Mouse (Mus musculus) embryonic facial prominence, embryonic 11.5 days (tissue): ENCODE measurements around the gene Tmem120a. TPM values are rescaled to one million over a fixed set of nuclear protein-coding genes. Genes with fewer than 3 reads are reported as not detected.

ENCODE experiments used
- ATAC-seq: fragments of 200-750 bp; cut with Nextera tagmentation; replicated peaks from 2 replicates; pipeline ENCODE4 v1.8.0; 2017; ENCODE audit warnings: low read depth; ENCODE audit not compliant: insufficient number of reproducible peaks, low FRiP score, low TSS enrichment
- DNase-seq: peaks from one replicate; pipeline ENCODE4 v3.0.0-alpha.2; 2015; ENCODE audit warnings: low spot score
- H3K27ac ChIP-seq: fragments of 300-500 bp; sonication (generic); replicated peaks from 2 replicates; pipeline ENCODE4 v1.5.1; 2014; ENCODE audit warnings: mild to moderate bottlenecking, low read depth, low read length, control low read depth
- H3K27me3 ChIP-seq: fragments of 300-500 bp; sonication (generic); 2 replicates; pipeline ENCODE4 v1.6.1; 2014; ENCODE audit warnings: mild to moderate bottlenecking, low read length, moderate library complexity, mixed read lengths; ENCODE audit not compliant: control insufficient read depth, insufficient read depth
- H3K36me3 ChIP-seq: fragments of 300-500 bp; sonication (generic); replicated peaks from 2 replicates; pipeline ENCODE4 v1.6.1; 2014; ENCODE audit warnings: low read depth, mild to moderate bottlenecking, low read length, moderate library complexity, mixed read lengths; ENCODE audit not compliant: control insufficient read depth, insufficient read depth
- H3K4me1 ChIP-seq: fragments of 300-500 bp; sonication (generic); 2 replicates; pipeline ENCODE4 v1.6.1; 2014; ENCODE audit warnings: low read length, mixed read lengths; ENCODE audit not compliant: control insufficient read depth, insufficient read depth
- H3K4me2 ChIP-seq: fragments of 300-500 bp; sonication (generic); 2 replicates; pipeline ENCODE4 v1.6.1; 2014; ENCODE audit warnings: low read depth, mild to moderate bottlenecking, control low read depth, low read length, moderate library complexity
- H3K4me3 ChIP-seq: fragments of 300-500 bp; sonication (generic); 2 replicates; pipeline ENCODE4 v1.5.1; 2014; ENCODE audit warnings: low read depth, low read length, control low read depth
- H3K9ac ChIP-seq: fragments of 300-500 bp; sonication (generic); replicated peaks from 2 replicates; pipeline ENCODE4 v1.6.1; 2014; ENCODE audit warnings: mild to moderate bottlenecking, control low read depth, low read length
- H3K9me3 ChIP-seq: fragments of 300-500 bp; sonication (generic); replicated peaks from 2 replicates; pipeline ENCODE4 v1.6.1; 2016; ENCODE audit warnings: mild to moderate bottlenecking, low read length, inconsistent platforms, mixed read lengths; ENCODE audit not compliant: control insufficient read depth
- WGBS: fragments of 180-500 bp; shearing (Covaris S2); extraction: QIAGEN DNeasy Blood & Tissue Kit; methylation state at CpG from one replicate; pipeline ENCODE4 v1.1.7; 2014; 5-methylcytosine and 5-hydroxymethylcytosine counted together
- microRNA-seq: library from miRNA; unstranded; fragments of <30 nt; microRNA quantifications from one replicate; pipeline ENCODE4, GENCODE M21; 2016; ENCODE audit warnings: borderline number of aligned reads
- polyA plus RNA-seq: library from polyadenylated mRNA; unstranded; fragments of >200 nt; fragmentation: Nextera tagmentation; extraction: Ambion mirVana; gene quantifications from 2 replicates; pipeline ENCODE4 v1.2.1, GENCODE M21; 2014

Tmem120a gene
- polyA plus RNA-seq, 1 experiment from 2014 or later = 47.1 TPM

DNA sequence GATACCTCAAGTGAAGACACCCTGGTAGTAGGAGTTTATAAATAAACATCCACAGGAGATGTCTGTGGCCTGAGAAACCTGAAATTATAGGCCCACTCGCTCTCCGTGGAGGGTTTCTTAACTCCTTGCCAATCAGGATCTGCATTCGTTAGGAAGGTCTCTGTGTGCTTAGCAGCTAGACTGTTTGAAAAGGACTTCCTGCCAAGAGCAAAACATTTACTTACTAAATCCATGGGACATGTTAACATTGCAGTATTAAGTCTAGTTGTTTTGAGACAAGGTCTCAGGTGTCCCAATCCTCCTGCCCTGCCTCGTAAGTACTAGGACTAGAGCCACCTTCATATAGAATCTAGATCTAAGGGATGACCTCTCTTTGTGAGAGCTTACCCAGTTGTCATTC is 53.0 kb downstream of the Tmem120a start:
- H3K4me3 ChIP-seq = no peak overlapping the region
- 81% methylated on average over 4 of the region's 4 CpGs for WGBS
- no peaks in the 10 kb centered on the region for H3K9me3 ChIP-seq
- H3K27ac ChIP-seq = no peak overlapping the region
- no peak overlapping the region for H3K4me2 ChIP-seq
- no peak for DNase-seq
- H3K4me1 ChIP-seq = no peaks in the 10 kb centered on the region
- H3K27me3 ChIP-seq = no peaks in the 10 kb centered on the region
- no peak for ATAC-seq
- H3K9ac ChIP-seq = no peak overlapping the region
- no peaks in the 10 kb centered on the region for H3K36me3 ChIP-seq

DNA sequence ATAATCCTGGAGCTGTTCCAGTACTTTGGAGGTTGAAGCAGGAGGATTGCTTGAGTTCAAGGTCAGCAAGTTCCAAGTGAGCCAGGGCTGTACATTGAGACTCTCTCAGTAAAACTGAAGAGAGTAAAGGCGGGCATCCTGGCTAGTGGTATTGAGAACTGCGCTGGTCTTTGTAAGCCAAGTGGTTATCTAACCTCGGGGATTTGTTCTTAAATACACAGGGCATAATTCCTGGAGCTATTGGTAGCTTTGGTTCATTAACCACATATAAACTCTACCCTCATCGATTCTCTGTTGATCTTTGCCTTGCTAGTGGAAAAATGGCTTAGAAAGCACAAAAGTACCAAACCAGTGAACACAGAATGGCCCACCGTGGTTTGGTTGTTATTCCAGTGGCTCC is 53.8 kb downstream of the Tmem120a start:
- H3K9me3 ChIP-seq = no peaks in the 10 kb centered on the region
- 90% methylated on average over 5 of the region's 5 CpGs for WGBS
- no peaks in the 10 kb centered on the region for H3K36me3 ChIP-seq
- H3K9ac ChIP-seq = peak overlapping the region; percentile 67; the same call in 1 of the 2 replicates
- no peak for DNase-seq
- H3K27me3 ChIP-seq = no peaks in the 10 kb centered on the region
- no peak for ATAC-seq
- H3K4me3 ChIP-seq = no peak overlapping the region
- no peak overlapping the region for H3K27ac ChIP-seq
- peak overlapping the region; percentile 92; the same call in 1 of the 2 replicates for H3K4me2 ChIP-seq
- H3K4me1 ChIP-seq = no peaks in the 10 kb centered on the region

Small RNA genes lying within 50 kb of the gene (microRNA-seq; reads per million reads assigned to microRNA genes)
- gene Mir7034 = not detected

Other genes starting within 250 kb of the Tmem120a start
- 35.3 and 40.2 TPM in 2 replicates for gene Hip1, start 199.3 kb downstream of the Tmem120a start, polyA plus RNA-seq
- not detected in 2 replicates for gene Ccl26, start 180.9 kb downstream of the Tmem120a start, polyA plus RNA-seq
- gene Ccl24, start 171.4 kb downstream of the Tmem120a start, polyA plus RNA-seq = 1.4 and 1.5 TPM in 2 replicates
- 43.1 and 46.4 TPM in 2 replicates for gene Rhbdd2, start 111.8 kb downstream of the Tmem120a start, polyA plus RNA-seq
- gene Por, start 74.4 kb downstream of the Tmem120a start, polyA plus RNA-seq = 62.7 and 63.5 TPM in 2 replicates
- gene Styxl1, start 33.9 kb upstream of the Tmem120a start, polyA plus RNA-seq = 0.31 TPM in 1 of 2 replicates, not detected in the other
- gene Mdh2, start 34.0 kb upstream of the Tmem120a start, polyA plus RNA-seq = 567 and 573 TPM in 2 replicates
- 3.2 and 3.3 TPM in 2 replicates for gene Srrm3, start 62.4 kb upstream of the Tmem120a start, polyA plus RNA-seq
- gene Hspb1, start 143.5 kb upstream of the Tmem120a start, polyA plus RNA-seq = 27.3 and 38.2 TPM in 2 replicates
- gene Ywhag, start 190.2 kb upstream of the Tmem120a start, polyA plus RNA-seq = 132 and 133 TPM in 2 replicates
- 3.0 TPM in 2 replicates for gene Ssc4d, start 230.1 kb upstream of the Tmem120a start, polyA plus RNA-seq
- gene Zp3, start 235.7 kb upstream of the Tmem120a start, polyA plus RNA-seq = 0.21 TPM in 1 of 2 replicates, not detected in the other